Comparison of ENCODE assay signal across 8 mouse cellular contexts in the genomic region with DNA sequence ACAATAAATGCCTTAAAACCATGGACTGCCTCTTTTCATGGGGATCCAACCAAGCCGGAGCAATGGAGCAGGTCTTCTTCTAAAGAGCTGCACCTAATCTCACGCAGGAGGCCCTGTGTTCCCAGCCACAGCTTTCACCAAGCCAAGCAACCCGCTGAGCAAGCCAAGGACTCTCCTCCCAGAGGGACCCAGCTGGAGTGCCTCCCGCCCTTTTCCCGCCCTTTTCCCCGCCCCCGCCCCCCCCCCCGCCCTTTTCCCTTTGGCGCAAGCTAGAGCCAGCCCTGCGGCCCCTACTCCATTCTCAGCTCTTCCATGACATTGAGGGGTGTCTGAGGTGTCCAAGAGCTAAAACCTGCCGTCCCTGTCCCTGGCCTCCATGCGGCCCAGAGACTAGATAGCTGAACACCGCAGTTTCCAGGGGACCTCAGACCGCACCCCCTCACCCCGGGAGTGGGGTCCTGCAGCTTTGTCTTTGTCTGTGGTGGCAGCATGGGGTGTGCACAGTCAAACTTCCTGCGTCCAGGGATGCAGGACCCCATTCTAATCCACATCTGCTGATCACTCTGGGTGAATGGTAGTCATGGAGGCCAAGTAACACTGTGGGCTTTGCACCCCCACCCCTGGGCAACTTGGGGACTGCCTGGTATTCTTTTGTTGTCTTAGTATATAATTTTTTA. TPM values are rescaled to one million over a fixed set of nuclear protein-coding genes. Genes with fewer than 3 reads are reported as not detected.
A peak's percentile ranks its signal among the peaks of the same experiment; 100 is the strongest.
DNase-seq lines count a peak whose midpoint lies in the region; ATAC-seq lines count a peak whose summit lies in the region.

No protein-coding gene starts in this region.

- H3K36me3 ChIP-seq in midbrain, embryonic 12.5 days: no peaks in the 10 kb centered on the region
- H3K36me3 ChIP-seq in midbrain, embryonic 14.5 days (ENCODE audit: control insufficient read depth, insufficient read depth, low read length): no peaks in the 10 kb centered on the region
- H3K36me3 ChIP-seq in heart, embryonic 13.5 days: no peaks in the 10 kb centered on the region
- no peaks in the 10 kb centered on the region for H3K36me3 ChIP-seq in limb, embryonic 10.5 days

- H3K4me3 ChIP-seq in midbrain, embryonic 12.5 days: 0 out of 2 replicates have a peak overlapping the region, but pooled peaks have one; percentile 4
- no peak overlapping the region for H3K4me3 ChIP-seq in midbrain, embryonic 14.5 days (replicated peaks; ENCODE audit: low read depth, low read length)
- H3K4me3 ChIP-seq in heart, embryonic 13.5 days: peak overlapping the region; percentile 27
- peak overlapping the region; percentile 23 for H3K4me3 ChIP-seq in limb, embryonic 10.5 days

- no peak overlapping the region for H3K9ac ChIP-seq in midbrain, embryonic 12.5 days (replicated peaks)
- H3K9ac ChIP-seq in midbrain, embryonic 14.5 days (replicated peaks; ENCODE audit: low read length): no peak overlapping the region
- peak overlapping the region; percentile 66; the same call in 1 of the 2 replicates for H3K9ac ChIP-seq in heart, embryonic 13.5 days

- H3K9me3 ChIP-seq in midbrain, embryonic 12.5 days: no peaks in the 10 kb centered on the region; the same call in 1 of the 2 replicates
- 0 out of 2 replicates have a peak, but pooled peaks cover 4% of the 10 kb centered on the region for H3K9me3 ChIP-seq in midbrain, embryonic 14.5 days (ENCODE audit: control insufficient read depth, low read length)
- peaks cover 10% of the 10 kb centered on the region for H3K9me3 ChIP-seq in heart, embryonic 13.5 days
- H3K9me3 ChIP-seq in limb, embryonic 10.5 days (replicated peaks): no peaks in the 10 kb centered on the region

- WGBS in midbrain, embryonic 12.5 days: 15% methylated on average over 16 of the region's 16 CpGs
- 16% methylated on average over 12 of the region's 16 CpGs for WGBS in midbrain, embryonic 14.5 days
- 19% methylated on average over 12 of the region's 16 CpGs for WGBS in heart, embryonic 13.5 days
- 18% methylated on average over 14 of the region's 16 CpGs for WGBS in limb, embryonic 10.5 days

- no peak for DNase-seq in midbrain, embryonic 14.5 days
- DNase-seq in limb, embryonic 10.5 days (ENCODE audit: low spot score): peak; percentile 45
- peak; percentile 37 for DNase-seq in skeletal muscle tissue, adult 2 months (ENCODE audit: low read depth, low spot score)
- DNase-seq in spleen, postnatal 4 days (ENCODE audit: low spot score in 2 of 2): no peak
- DNase-seq in urinary bladder, adult 18-20 months (ENCODE audit: low spot score in 2 of 2): no peak
- no peak for DNase-seq in c-Kit-positive CD71-positive TER-119-positive erythroid progenitor cells, embryonic 14.5 days (ENCODE audit: low spot score)

- ATAC-seq in midbrain, embryonic 12.5 days (ENCODE audit: low FRiP score, low read depth): no peak
- no peak for ATAC-seq in midbrain, embryonic 14.5 days (ENCODE audit: low FRiP score, low TSS enrichment)
- ATAC-seq in heart, embryonic 13.5 days (ENCODE audit: extremely low read depth, insufficient number of reproducible peaks, low FRiP score, low TSS enrichment): no peak; the same call in none of the 2 replicates

- H3K4me1 ChIP-seq in midbrain, embryonic 12.5 days: peaks cover 6% of the 10 kb centered on the region
- H3K4me1 ChIP-seq in midbrain, embryonic 14.5 days (ENCODE audit: control insufficient read depth, insufficient read depth, low read length): no peaks in the 10 kb centered on the region
- peaks cover 24% of the 10 kb centered on the region for H3K4me1 ChIP-seq in heart, embryonic 13.5 days
- H3K4me1 ChIP-seq in limb, embryonic 10.5 days: peaks cover 8% of the 10 kb centered on the region

- H3K27ac ChIP-seq in midbrain, embryonic 12.5 days (replicated peaks): no peak overlapping the region
- no peak overlapping the region for H3K27ac ChIP-seq in midbrain, embryonic 14.5 days (replicated peaks; ENCODE audit: low read depth, low read length)
- H3K27ac ChIP-seq in heart, embryonic 13.5 days (replicated peaks): no peak overlapping the region
- peak overlapping the region; percentile 59 for H3K27ac ChIP-seq in limb, embryonic 10.5 days

- peak overlapping the region; percentile 28 for H3K4me2 ChIP-seq in midbrain, embryonic 12.5 days (replicated peaks)
- H3K4me2 ChIP-seq in midbrain, embryonic 14.5 days (ENCODE audit: low read length): no peak overlapping the region
- H3K4me2 ChIP-seq in heart, embryonic 13.5 days: peak overlapping the region; percentile 64

- H3K27me3 ChIP-seq in midbrain, embryonic 12.5 days: no peaks in the 10 kb centered on the region
- H3K27me3 ChIP-seq in midbrain, embryonic 14.5 days (ENCODE audit: control insufficient read depth, insufficient read depth, low read length): no peaks in the 10 kb centered on the region
- H3K27me3 ChIP-seq in heart, embryonic 13.5 days (replicated peaks): no peaks in the 10 kb centered on the region
- no peaks in the 10 kb centered on the region for H3K27me3 ChIP-seq in limb, embryonic 10.5 days (ENCODE audit: low read depth, poor library complexity, severe bottlenecking)

RNA-seq across cellular contexts. Expression of gene Aldh3a2, which starts 33.6 kb away (rescaled TPM):
- 25.3 and 28.5 TPM in 2 replicates for polyA plus RNA-seq in midbrain, embryonic 12.5 days (2016; fragmentation: Nextera tagmentation; extraction: Ambion mirVana)
- 21.8 and 30.2 TPM in 2 replicates for polyA plus RNA-seq in midbrain, embryonic 14.5 days (2014; fragmentation: Nextera tagmentation; extraction: Ambion mirVana)
- polyA plus RNA-seq in heart, embryonic 13.5 days (2015; fragmentation: Nextera tagmentation; extraction: Ambion mirVana): 26.0 and 26.9 TPM in 2 replicates
- 12.7 and 15.1 TPM in 2 replicates for polyA plus RNA-seq in limb, embryonic 10.5 days (2016; fragmentation: Nextera tagmentation; extraction: Ambion mirVana)

RNA-seq across cellular contexts. Expression of gene Slc47a2, which starts 41.8 kb away (rescaled TPM):
- polyA plus RNA-seq in midbrain, embryonic 12.5 days (2016; fragmentation: Nextera tagmentation; extraction: Ambion mirVana): not detected in 2 replicates
- not detected in 2 replicates for polyA plus RNA-seq in midbrain, embryonic 14.5 days (2014; fragmentation: Nextera tagmentation; extraction: Ambion mirVana)
- 0.06 TPM in 1 of 2 replicates, not detected in the other for polyA plus RNA-seq in heart, embryonic 13.5 days (2015; fragmentation: Nextera tagmentation; extraction: Ambion mirVana)
- not detected in 2 replicates for polyA plus RNA-seq in limb, embryonic 10.5 days (2016; fragmentation: Nextera tagmentation; extraction: Ambion mirVana)

Comparison
In these comparisons a context has a peak if more than half of its experiments do, and no peak if none do; other contexts are left out.
1. DNase-seq: peak in limb, embryonic 10.5 days (single experiment) and skeletal muscle tissue, adult 2 months (single experiment); none in midbrain, embryonic 14.5 days (single experiment), spleen, postnatal 4 days (0 of 2), urinary bladder, adult 18-20 months (0 of 2) and c-Kit-positive CD71-positive TER-119-positive erythroid progenitor cells, embryonic 14.5 days (single experiment).